Mouse (Mus musculus) thymus, adult 2 months (tissue): ENCODE results near the gene Gadl1. TPM values are rescaled to one million over a fixed set of nuclear protein-coding genes. Genes with fewer than 3 reads are reported as not detected.

ENCODE experiments used
- DNase-seq: peaks from one replicate; pipeline ENCODE4 v3.0.0; 2021
- H3K27ac ChIP-seq: fragments of 200-500 bp; 2 replicates; pipeline ENCODE4 v1.5.1; 2012; ENCODE audit warnings: low read length, control low read depth; ENCODE audit not compliant: control insufficient read depth, insufficient read depth
- H3K27me3 ChIP-seq: fragments of 200-500 bp; 2 replicates; pipeline ENCODE4 v1.6.1; 2012; ENCODE audit warnings: mild to moderate bottlenecking, low read length, moderate library complexity, mixed read lengths; ENCODE audit not compliant: control insufficient read depth, insufficient read depth
- H3K36me3 ChIP-seq: fragments of 200-500 bp; 2 replicates; pipeline ENCODE4 v1.6.1; 2012; ENCODE audit warnings: mild to moderate bottlenecking, low read length, moderate library complexity; ENCODE audit not compliant: control insufficient read depth, insufficient read depth
- H3K4me1 ChIP-seq: fragments of 200-500 bp; replicated peaks from 2 replicates; pipeline ENCODE4 v1.6.1; 2012; ENCODE audit warnings: low read length; ENCODE audit not compliant: control insufficient read depth, insufficient read depth
- H3K4me3 ChIP-seq: fragments of 200-500 bp; 2 replicates; pipeline ENCODE4 v1.5.1; 2012; ENCODE audit warnings: mild to moderate bottlenecking, low read length, control low read depth, moderate library complexity; ENCODE audit not compliant: control insufficient read depth, insufficient read depth
- CTCF ChIP-seq: fragments of 200-500 bp; IDR thresholded peaks from 2 replicates; pipeline ENCODE4 v1.5.1; 2012; ENCODE audit warnings: mild to moderate bottlenecking, control low read depth, low read length, moderate library complexity, borderline replicate concordance; ENCODE audit not compliant: control insufficient read depth, poor library complexity, insufficient read depth; ENCODE audit errors: extremely low read depth
- POLR2A ChIP-seq: fragments of 200-500 bp; IDR thresholded peaks from 2 replicates; pipeline ENCODE4 v1.6.1; 2012; ENCODE audit warnings: mild to moderate bottlenecking, low read length, control low read depth, moderate library complexity; ENCODE audit not compliant: control insufficient read depth, poor library complexity, insufficient read depth; ENCODE audit errors: extremely low read depth
- WGBS: fragments of 180-500 bp; shearing (Covaris S2); methylation state at CpG from one replicate; pipeline ENCODE4 v1.1.7; 2018; 5-methylcytosine and 5-hydroxymethylcytosine counted together
- polyA plus RNA-seq: library from polyadenylated mRNA; depleted of rRNA; stranded (reverse); fragments of >200 nt; gene quantifications from 2 replicates; pipeline ENCODE4 v1.2.3, GENCODE M21; 2012

Gene Gadl1
- polyA plus RNA-seq, 1 experiment = 0.05 TPM

DNA sequence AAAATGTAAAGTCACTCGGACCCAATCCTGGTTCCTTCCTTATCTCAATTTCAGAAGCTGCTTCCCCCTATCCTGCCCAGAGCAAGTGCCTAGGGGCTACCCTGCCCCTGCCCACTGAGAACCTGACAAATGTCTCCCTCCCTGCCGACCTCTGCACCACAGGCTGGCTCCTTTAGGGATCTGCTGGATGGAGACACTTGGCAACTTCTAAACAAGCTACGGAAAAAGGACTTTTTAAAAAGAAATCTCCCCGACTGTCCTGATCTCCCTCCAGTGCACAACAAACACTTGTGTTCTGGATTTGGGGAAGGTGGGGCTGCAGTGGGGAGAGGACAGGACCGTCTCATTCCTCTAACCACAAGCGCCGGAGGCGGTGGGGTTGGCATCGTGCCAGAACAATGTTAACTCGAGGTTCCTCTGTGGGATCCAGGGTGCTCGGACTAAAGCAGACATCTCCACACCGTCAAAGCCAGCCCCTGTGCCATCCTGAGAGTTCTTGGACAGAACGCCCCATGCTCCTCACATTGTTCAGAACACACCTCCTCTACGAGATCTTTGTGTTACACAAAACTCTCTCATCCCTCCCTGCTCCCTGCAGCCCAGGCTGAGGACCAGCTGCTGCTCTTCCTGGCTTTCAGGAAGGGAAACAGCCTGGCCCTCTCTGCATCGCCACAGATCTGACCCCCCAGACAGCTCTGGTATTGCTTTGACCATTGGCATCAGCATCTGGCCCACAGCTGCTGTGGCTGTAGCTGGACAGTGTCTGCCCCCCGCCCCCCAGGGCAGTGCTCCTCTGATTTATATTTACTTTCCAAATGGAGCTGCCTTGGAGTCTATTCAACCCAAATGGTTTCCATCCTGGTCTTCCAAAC is 189.7 kb downstream of the Gadl1 start:
- no peak for TF ChIP-seq CTCF
- TF ChIP-seq POLR2A = no peak
- H3K27me3 ChIP-seq = no peaks in the 10 kb centered on the region
- DNase-seq = no peak
- peaks cover 31% of the 10 kb centered on the region for H3K36me3 ChIP-seq
- WGBS = 42% methylated on average over 16 of the region's 16 CpGs
- H3K4me1 ChIP-seq = no peaks in the 10 kb centered on the region; the same call in 1 of the 2 replicates
- no peak overlapping the region for H3K4me3 ChIP-seq
- H3K27ac ChIP-seq = no peak overlapping the region

GRCm38 (mm10) chr9:116099596-116099993 is 190.3 kb downstream of the Gadl1 start:
- no peak overlapping the region for H3K4me3 ChIP-seq
- no peaks in the 10 kb centered on the region for H3K27me3 ChIP-seq
- peaks cover 33% of the 10 kb centered on the region for H3K36me3 ChIP-seq
- WGBS = 93% methylated on average over 6 of the region's 6 CpGs
- no peak for DNase-seq
- TF ChIP-seq POLR2A (no peak), CTCF (no peak)
- H3K27ac ChIP-seq = no peak overlapping the region
- H3K4me1 ChIP-seq = no peaks in the 10 kb centered on the region; the same call in 1 of the 2 replicates

DNA sequence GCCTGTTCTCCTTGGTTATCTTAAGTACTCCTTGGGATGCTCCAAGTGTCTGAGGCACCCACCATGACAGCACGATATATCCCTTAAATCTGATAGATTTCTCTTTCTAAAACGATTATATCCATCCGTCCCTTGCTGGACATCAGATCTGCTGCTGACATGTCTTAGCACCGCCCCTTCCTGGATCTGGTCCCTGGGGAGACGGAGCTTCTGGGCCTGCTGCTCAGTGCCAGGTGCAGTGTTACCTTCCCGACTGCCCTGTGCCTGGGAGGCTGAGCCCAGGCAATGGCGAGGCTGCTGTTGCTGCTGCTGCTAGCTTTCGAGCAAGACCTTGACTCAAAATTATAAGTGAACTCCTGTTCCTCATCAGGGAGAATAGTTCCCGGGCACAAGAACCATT is 190.8 kb downstream of the Gadl1 start:
- peaks cover 37% of the 10 kb centered on the region for H3K36me3 ChIP-seq
- WGBS = 96% methylated on average over 9 of the region's 9 CpGs
- no peaks in the 10 kb centered on the region for H3K27me3 ChIP-seq
- no peaks in the 10 kb centered on the region; the same call in 1 of the 2 replicates for H3K4me1 ChIP-seq
- H3K4me3 ChIP-seq = no peak overlapping the region
- DNase-seq = no peak
- TF ChIP-seq POLR2A (no peak), CTCF (no peak)
- no peak overlapping the region for H3K27ac ChIP-seq

- no peak for DNase-seq
- 66% methylated on average over 11 of the region's 11 CpGs for WGBS
- Histone ChIP-seq H3K36me3 (peaks cover 45% of the 10 kb centered on the region), H3K27ac (no peak overlapping the region), H3K27me3 (no peaks in the 10 kb centered on the region), H3K4me1 (no peaks in the 10 kb centered on the region; the same call in 1 of the 2 replicates), H3K4me3 (no peak overlapping the region)
- TF ChIP-seq CTCF (no peak), POLR2A (no peak)
Measured at GRCm38 (mm10) chr9:116101842-116102241, 192.6 kb downstream of the Gadl1 start.

DNA sequence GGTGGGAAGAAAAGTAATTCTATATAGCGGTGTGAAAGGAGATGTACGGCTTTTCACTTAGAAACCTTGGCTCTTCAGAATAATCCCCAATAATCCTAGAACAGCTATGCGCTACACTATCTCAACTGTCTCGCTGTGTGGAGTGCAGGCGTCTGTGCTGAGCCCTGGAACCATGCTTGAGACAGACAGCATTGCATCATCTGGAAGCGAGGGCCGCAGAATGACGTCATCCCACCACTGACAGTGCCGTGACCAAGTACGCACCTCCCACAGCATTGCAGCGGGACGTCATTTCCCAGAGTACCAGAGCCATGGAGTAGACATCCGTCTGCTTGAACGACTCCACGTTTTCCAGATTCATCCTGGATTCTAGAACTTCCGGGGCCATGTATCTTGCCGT is 195.5 kb downstream of the Gadl1 start:
- Histone ChIP-seq H3K36me3 (peaks cover 63% of the 10 kb centered on the region), H3K4me3 (no peak overlapping the region), H3K27me3 (no peaks in the 10 kb centered on the region), H3K4me1 (no peaks in the 10 kb centered on the region; the same call in 1 of the 2 replicates), H3K27ac (no peak overlapping the region)
- WGBS = 96% methylated on average over 17 of the region's 17 CpGs
- no peak for DNase-seq
- TF ChIP-seq CTCF = no peak
- TF ChIP-seq POLR2A = no peak

DNA sequence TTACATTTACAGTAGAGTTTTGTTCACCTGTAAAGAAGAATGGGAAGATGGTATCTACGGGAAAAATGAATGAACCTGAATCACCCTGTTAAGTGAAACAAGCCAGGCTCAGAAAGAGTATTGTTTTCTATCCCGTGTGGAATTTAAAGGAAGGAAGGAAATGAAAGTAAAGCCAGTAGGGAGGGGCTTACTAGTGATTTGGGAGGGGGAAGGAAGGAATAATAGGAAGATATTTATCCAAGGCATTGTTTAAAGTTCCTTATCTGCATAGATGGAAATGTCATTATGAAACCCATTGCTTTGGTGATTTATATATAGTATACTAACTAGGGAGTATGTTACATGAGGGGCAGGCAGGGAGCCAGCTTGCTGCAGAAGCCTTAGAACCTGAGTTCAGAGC is 199.5 kb downstream of the Gadl1 start:
- Histone ChIP-seq H3K4me1 (no peaks in the 10 kb centered on the region), H3K27ac (no peak overlapping the region), H3K36me3 (peaks cover 37% of the 10 kb centered on the region), H3K27me3 (no peaks in the 10 kb centered on the region), H3K4me3 (no peak overlapping the region)
- no peak for TF ChIP-seq CTCF
- no peak for TF ChIP-seq POLR2A
- DNase-seq = no peak
- 94% methylated on average over 2 of the region's 2 CpGs for WGBS
